Mouse (Mus musculus) neural tube, embryonic 15.5 days (tissue): ENCODE measurements at regions not wholly inside any gene's neighbourhood (a gene's known extent, or its start where the extent isn't known, plus 50 kb on each side); places are given as distances from the start of the nearest gene placed in this dataset.

Source experiments
- ATAC-seq: fragments of 200-750 bp; cut with Nextera tagmentation; 2 replicates; pipeline ENCODE4 v1.8.0; 2017; ENCODE audit warnings: mild to moderate bottlenecking, moderate TSS enrichment, moderate library complexity; ENCODE audit not compliant: low FRiP score
- H3K27ac ChIP-seq: fragments of 300-500 bp; sonication (generic); replicated peaks from 2 replicates; pipeline ENCODE4 v1.5.1; 2015; ENCODE audit warnings: mild to moderate bottlenecking, inconsistent platforms
- H3K27me3 ChIP-seq: fragments of 300-500 bp; sonication (generic); replicated peaks from 2 replicates; pipeline ENCODE4 v1.6.1; 2015; ENCODE audit warnings: inconsistent platforms
- H3K36me3 ChIP-seq: fragments of 300-500 bp; sonication (generic); 2 replicates; pipeline ENCODE4 v1.6.1; 2015; ENCODE audit warnings: inconsistent platforms
- H3K4me1 ChIP-seq: fragments of 300-500 bp; sonication (generic); 2 replicates; pipeline ENCODE4 v1.6.1; 2015; ENCODE audit warnings: inconsistent platforms
- H3K4me2 ChIP-seq: fragments of 300-500 bp; sonication (generic); 2 replicates; pipeline ENCODE4 v1.6.1; 2015; ENCODE audit warnings: inconsistent platforms, mild to moderate bottlenecking, moderate library complexity
- H3K4me3 ChIP-seq: fragments of 300-500 bp; sonication (generic); replicated peaks from 2 replicates; pipeline ENCODE4 v1.5.1; 2015; ENCODE audit warnings: mild to moderate bottlenecking, inconsistent platforms
- H3K9ac ChIP-seq: fragments of 300-500 bp; sonication (generic); replicated peaks from 2 replicates; pipeline ENCODE4 v1.6.1; 2015; ENCODE audit warnings: mild to moderate bottlenecking, inconsistent platforms
- H3K9me3 ChIP-seq: fragments of 300-500 bp; sonication (generic); replicated peaks from 2 replicates; pipeline ENCODE4 v1.6.1; 2016; ENCODE audit warnings: inconsistent platforms
- WGBS: fragments of 180-500 bp; shearing (Covaris S2); methylation state at CpG from one replicate; pipeline ENCODE4 v1.1.7; 2015; ENCODE audit warnings: mixed read lengths; 5-methylcytosine and 5-hydroxymethylcytosine counted together

- Histone ChIP-seq H3K27ac (no peak overlapping the region), H3K27me3 (no peaks in the 10 kb centered on the region), H3K36me3 (no peaks in the 10 kb centered on the region), H3K4me1 (no peaks in the 10 kb centered on the region), H3K9me3 (no peaks in the 10 kb centered on the region), H3K4me3 (no peak overlapping the region), H3K9ac (no peak overlapping the region), H3K4me2 (no peak overlapping the region)
- 79% methylated on average over 2 of the region's 2 CpGs for WGBS
- ATAC-seq, result no peak
Observed at GRCm38 (mm10) chr3:141051685-141052084, 160.5 kb downstream of the Pdha2 start.

- 75% methylated on average over 1 of the region's 1 CpGs for WGBS
- no peak overlapping the region for H3K4me3 ChIP-seq
- no peak overlapping the region for H3K27ac ChIP-seq
- no peak overlapping the region for H3K4me2 ChIP-seq
- no peak overlapping the region for H3K9ac ChIP-seq
- H3K27me3 ChIP-seq, result no peaks in the 10 kb centered on the region
- no peaks in the 10 kb centered on the region for H3K4me1 ChIP-seq
- H3K9me3 ChIP-seq, result no peaks in the 10 kb centered on the region
- H3K36me3 ChIP-seq, result no peaks in the 10 kb centered on the region
- ATAC-seq, result no peak
Observed at GRCm38 (mm10) chr3:141014262-141014547, 197.9 kb downstream of the Pdha2 start.

- 47% methylated on average over 8 of the region's 8 CpGs for WGBS
- Histone ChIP-seq H3K9ac (no peak overlapping the region), H3K4me3 (no peak overlapping the region), H3K4me2 (no peak overlapping the region), H3K27me3 (no peaks in the 10 kb centered on the region), H3K4me1 (no peaks in the 10 kb centered on the region), H3K9me3 (no peaks in the 10 kb centered on the region), H3K36me3 (no peaks in the 10 kb centered on the region), H3K27ac (no peak overlapping the region)
- ATAC-seq, result no peak
Observed at GRCm38 (mm10) chr3:141013521-141014261, 198.5 kb downstream of the Pdha2 start.

- ATAC-seq, result no peak
- Histone ChIP-seq H3K4me3 (no peak overlapping the region), H3K4me1 (no peaks in the 10 kb centered on the region), H3K9me3 (no peaks in the 10 kb centered on the region), H3K27me3 (no peaks in the 10 kb centered on the region), H3K36me3 (no peaks in the 10 kb centered on the region), H3K27ac (no peak overlapping the region), H3K9ac (no peak overlapping the region), H3K4me2 (no peak overlapping the region)
- WGBS, result 68% methylated on average over 1 of the region's 1 CpGs
Observed at GRCm38 (mm10) chr3:141012976-141013375, 199.2 kb downstream of the Pdha2 start.

- no peak for ATAC-seq
- H3K27me3 ChIP-seq, result no peaks in the 10 kb centered on the region
- 88% methylated on average over 2 of the region's 2 CpGs for WGBS
- H3K4me1 ChIP-seq, result no peaks in the 10 kb centered on the region
- H3K4me2 ChIP-seq, result no peak overlapping the region
- no peak overlapping the region for H3K9ac ChIP-seq
- no peaks in the 10 kb centered on the region for H3K9me3 ChIP-seq
- no peak overlapping the region for H3K4me3 ChIP-seq
- no peak overlapping the region for H3K27ac ChIP-seq
- H3K36me3 ChIP-seq, result no peaks in the 10 kb centered on the region
Observed at GRCm38 (mm10) chr3:141008792-141009191, 203.4 kb downstream of the Pdha2 start.

- H3K4me2 ChIP-seq, result no peak overlapping the region
- H3K9me3 ChIP-seq, result no peaks in the 10 kb centered on the region
- H3K9ac ChIP-seq, result no peak overlapping the region
- H3K4me3 ChIP-seq, result no peak overlapping the region
- no peaks in the 10 kb centered on the region for H3K27me3 ChIP-seq
- 72% methylated on average over 3 of the region's 3 CpGs for WGBS
- no peak for ATAC-seq
- no peaks in the 10 kb centered on the region for H3K36me3 ChIP-seq
- H3K27ac ChIP-seq, result no peak overlapping the region
- H3K4me1 ChIP-seq, result no peaks in the 10 kb centered on the region
Observed at GRCm38 (mm10) chr3:141005885-141006284, 206.3 kb downstream of the Pdha2 start.

GRCm38 (mm10) chr3:141003561-141003960, 208.6 kb downstream of the Pdha2 start:
- Histone ChIP-seq H3K27ac (no peak overlapping the region), H3K9me3 (no peaks in the 10 kb centered on the region), H3K4me3 (no peak overlapping the region), H3K4me2 (no peak overlapping the region), H3K9ac (no peak overlapping the region), H3K36me3 (no peaks in the 10 kb centered on the region), H3K27me3 (no peaks in the 10 kb centered on the region), H3K4me1 (no peaks in the 10 kb centered on the region)
- no peak for ATAC-seq
- WGBS, result 86% methylated on average over 2 of the region's 2 CpGs

- Histone ChIP-seq H3K9me3 (no peaks in the 10 kb centered on the region), H3K27me3 (no peaks in the 10 kb centered on the region), H3K4me2 (no peak overlapping the region), H3K9ac (no peak overlapping the region), H3K27ac (no peak overlapping the region), H3K36me3 (no peaks in the 10 kb centered on the region), H3K4me1 (no peaks in the 10 kb centered on the region), H3K4me3 (no peak overlapping the region)
- no peak for ATAC-seq
- 81% methylated on average over 5 of the region's 5 CpGs for WGBS
Observed at GRCm38 (mm10) chr3:140988247-140988646, 223.9 kb downstream of the Pdha2 start.

- WGBS, result 68% methylated on average over 6 of the region's 6 CpGs
- H3K4me2 ChIP-seq, result no peak overlapping the region
- no peak for ATAC-seq
- H3K27ac ChIP-seq, result no peak overlapping the region
- H3K9ac ChIP-seq, result no peak overlapping the region
- H3K27me3 ChIP-seq, result no peaks in the 10 kb centered on the region
- H3K36me3 ChIP-seq, result no peaks in the 10 kb centered on the region
- no peak overlapping the region for H3K4me3 ChIP-seq
- H3K9me3 ChIP-seq, result no peaks in the 10 kb centered on the region
- no peaks in the 10 kb centered on the region for H3K4me1 ChIP-seq
Observed at GRCm38 (mm10) chr3:140973519-140973918, 238.6 kb downstream of the Pdha2 start.

GRCm38 (mm10) chr3:140969892-140970880, 242.0 kb downstream of the Pdha2 start:
- no peaks in the 10 kb centered on the region for H3K36me3 ChIP-seq
- no peak overlapping the region for H3K4me3 ChIP-seq
- H3K27me3 ChIP-seq, result no peaks in the 10 kb centered on the region
- no peak for ATAC-seq
- H3K9me3 ChIP-seq, result no peaks in the 10 kb centered on the region
- no peak overlapping the region for H3K9ac ChIP-seq
- H3K27ac ChIP-seq, result no peak overlapping the region
- 86% methylated on average over 3 of the region's 3 CpGs for WGBS
- H3K4me2 ChIP-seq, result no peak overlapping the region
- no peaks in the 10 kb centered on the region for H3K4me1 ChIP-seq

GRCm38 (mm10) chr3:140968556-140968955, 243.6 kb downstream of the Pdha2 start:
- Histone ChIP-seq H3K27me3 (no peaks in the 10 kb centered on the region), H3K4me2 (no peak overlapping the region), H3K4me1 (no peaks in the 10 kb centered on the region), H3K9me3 (no peaks in the 10 kb centered on the region), H3K36me3 (no peaks in the 10 kb centered on the region), H3K27ac (no peak overlapping the region), H3K9ac (no peak overlapping the region), H3K4me3 (no peak overlapping the region)
- WGBS, result 83% methylated on average over 3 of the region's 3 CpGs
- no peak for ATAC-seq

- 56% methylated on average over 1 of the region's 1 CpGs for WGBS
- no peak for ATAC-seq
Observed at GRCm38 (mm10) chr3:140957666-140958065, 254.5 kb downstream of the Pdha2 start.

More at GRCm38 (mm10) chr3:140957666-140958065, 254.5 kb downstream of the Pdha2 start:
- H3K4me3 ChIP-seq, result no peak overlapping the region
- H3K4me1 ChIP-seq, result no peaks in the 10 kb centered on the region
- no peak overlapping the region for H3K9ac ChIP-seq
- H3K9me3 ChIP-seq, result no peaks in the 10 kb centered on the region
- H3K27ac ChIP-seq, result no peak overlapping the region
- H3K4me2 ChIP-seq, result no peak overlapping the region
- no peaks in the 10 kb centered on the region for H3K36me3 ChIP-seq
- no peaks in the 10 kb centered on the region for H3K27me3 ChIP-seq
